Mouse (Mus musculus): ENCODE data around the gene Cdk11b. TPM values are rescaled to one million over a fixed set of nuclear protein-coding genes. Genes with fewer than 3 reads are reported as not detected.
A peak's percentile ranks its signal among the peaks of the same experiment; 100 is the strongest.
"Not testable (repeated sequence)": the region's sequence is repeated elsewhere in the genome, so short reads cannot be mapped to it uniquely, and the experiment has no call there.

The Cdk11b gene
- total RNA-seq, 2 experiments from 2014 or later = 32.1 to 34.2 TPM

- DNase-seq = no peak
- intact Hi-C loops (cut with DNase I) = no loop called here
These were observed 20.9 kb upstream of the Cdk11b start for GRCm38 (mm10) chr4:155603801-155604200.

- DNase-seq = no peak
- intact Hi-C loops (cut with DNase I) = no loop called here
These were observed 19.5 kb upstream of the Cdk11b start for GRCm38 (mm10) chr4:155605132-155605531.

- intact Hi-C loops (cut with DNase I) = no loop called here
- DNase-seq = no peak
These were observed 17.8 kb upstream of the Cdk11b start for GRCm38 (mm10) chr4:155606825-155607224.

GRCm38 (mm10) chr4:155611860-155612259, 12.8 kb upstream of the Cdk11b start:
- intact Hi-C loops (cut with DNase I) = no loop called here
- DNase-seq = no peak

GRCm38 (mm10) chr4:155613264-155613663, 11.4 kb upstream of the Cdk11b start:
- no peak for DNase-seq
- intact Hi-C loops (cut with DNase I) = no loop called here

- DNase-seq = no peak
- intact Hi-C loops (cut with DNase I) = no loop called here
These were observed 6.3 kb upstream of the Cdk11b start for GRCm38 (mm10) chr4:155618321-155618720.

- DNase-seq = no peak
- intact Hi-C loops (cut with DNase I) = no loop called here
These were observed 5.6 kb downstream of the Cdk11b start for GRCm38 (mm10) chr4:155630267-155630666.

- intact Hi-C loops (cut with DNase I) = no loop called here
These were observed 11.3 kb downstream of the Cdk11b start for GRCm38 (mm10) chr4:155635766-155636499.

GRCm38 (mm10) chr4:155643531-155643930, 18.9 kb downstream of the Cdk11b start:
- no peak for DNase-seq
- intact Hi-C loops (cut with DNase I) = no loop called here

More at GRCm38 (mm10) chr4:155635766-155636499, 11.3 kb downstream of the Cdk11b start:
- DNase-seq = no peak

- intact Hi-C loops (cut with DNase I); DNase-seq: not testable (repeated sequence)
These were observed 20.7 kb downstream of the Cdk11b start, which contains the start of gene Gm10563 for GRCm38 (mm10) chr4:155645308-155645707. Gm10563 (minus strand) TSS chr4:155645408.

- intact Hi-C loops (cut with DNase I) = no loop called here
- DNase-seq = no peak
These were observed 21.1 kb downstream of the Cdk11b start for GRCm38 (mm10) chr4:155645721-155646120.

- intact Hi-C loops (cut with DNase I) = no loop called here
- no peak for DNase-seq
These were observed 24.7 kb downstream of the Cdk11b start for GRCm38 (mm10) chr4:155649355-155649754.

- DNase-seq = peak in 1 of 2 experiments; percentile 31
- intact Hi-C loops (cut with DNase I) = no loop called here
These were observed 27.1 kb downstream of the Cdk11b start for GRCm38 (mm10) chr4:155651553-155652269.

GRCm38 (mm10) chr4:155652283-155653085, 27.8 kb downstream of the Cdk11b start:
- intact Hi-C loops (cut with DNase I) = no loop called here
- no peak for DNase-seq

GRCm38 (mm10) chr4:155653086-155653450, 28.4 kb downstream of the Cdk11b start, which contains the start of gene Mmp23:
Mmp23 (minus strand) TSS chr4:155653384.
- DNase-seq = peak; percentile 60 to 68
- intact Hi-C loops (cut with DNase I) = no loop called here

GRCm38 (mm10) chr4:155653451-155654182, 29.0 kb downstream of the Cdk11b start:
- peak; percentile 32 to 36 for DNase-seq
- intact Hi-C loops (cut with DNase I) = no loop called here

GRCm38 (mm10) chr4:155654183-155654455, 29.5 kb downstream of the Cdk11b start:
- no peak for DNase-seq
- intact Hi-C loops (cut with DNase I) = no loop called here

GRCm38 (mm10) chr4:155654456-155655298, 30.0 kb downstream of the Cdk11b start:
- DNase-seq = peak; percentile 55 to 60

GRCm38 (mm10) chr4:155656214-155656751, 31.6 kb downstream of the Cdk11b start:
- DNase-seq = no peak

More at GRCm38 (mm10) chr4:155654456-155655298, 30.0 kb downstream of the Cdk11b start:
- intact Hi-C loops (cut with DNase I) = no loop called here

More at GRCm38 (mm10) chr4:155656214-155656751, 31.6 kb downstream of the Cdk11b start:
- intact Hi-C loops (cut with DNase I) = no loop called here
